Mouse (Mus musculus): ENCODE measurements around the gene Cpsf4l. TPM values are rescaled to one million over a fixed set of nuclear protein-coding genes. Genes with fewer than 3 reads are reported as not detected.

Cpsf4l gene
- polyA plus RNA-seq, 1 experiment from 2014 or later = not detected

- H3K27ac ChIP-seq (ENCODE audit: low read depth, low read length) = no peak overlapping the region
- DNase-seq (ENCODE audit: low spot score) (no peak), ATAC-seq (no peak)
- no peaks in the 10 kb centered on the region for H3K36me3 ChIP-seq (ENCODE audit: control insufficient read depth, insufficient read depth, low read length)
- no peak overlapping the region for H3K9ac ChIP-seq (ENCODE audit: low read length)
- H3K4me3 ChIP-seq (ENCODE audit: low read depth, low read length) = no peak overlapping the region
- H3K27me3 ChIP-seq (replicated peaks; ENCODE audit: control insufficient read depth, insufficient read depth, low read length) = no peaks in the 10 kb centered on the region
- H3K4me1 ChIP-seq (ENCODE audit: control insufficient read depth, insufficient read depth, low read length) = peaks cover 7% of the 10 kb centered on the region
- H3K4me2 ChIP-seq (ENCODE audit: low read length) = no peak overlapping the region
- no peaks in the 10 kb centered on the region for H3K9me3 ChIP-seq (replicated peaks; ENCODE audit: control insufficient read depth, low read length)
- WGBS = 70% methylated on average over 7 of the region's 7 CpGs
Measured at GRCm38 (mm10) chr11:113715078-113715674, 5.4 kb upstream of the Cpsf4l start.

- Histone ChIP-seq H3K4me2 (ENCODE audit: low read length) (no peak overlapping the region), H3K9ac (ENCODE audit: low read length) (no peak overlapping the region), H3K4me3 (ENCODE audit: low read depth, low read length) (no peak overlapping the region), H3K9me3 (replicated peaks; ENCODE audit: control insufficient read depth, low read length) (no peaks in the 10 kb centered on the region), H3K27ac (ENCODE audit: low read depth, low read length) (no peak overlapping the region), H3K36me3 (ENCODE audit: control insufficient read depth, insufficient read depth, low read length) (0 out of 2 replicates have a peak, but pooled peaks cover 3% of the 10 kb centered on the region), H3K27me3 (replicated peaks; ENCODE audit: control insufficient read depth, insufficient read depth, low read length) (no peaks in the 10 kb centered on the region), H3K4me1 (ENCODE audit: control insufficient read depth, insufficient read depth, low read length) (peaks cover 15% of the 10 kb centered on the region)
- DNase-seq (ENCODE audit: low spot score) (no peak), ATAC-seq (no peak)
- 62% methylated on average over 1 of the region's 1 CpGs for WGBS
Measured at GRCm38 (mm10) chr11:113711061-113711460, 1.2 kb upstream of the Cpsf4l start.

- H3K9ac ChIP-seq (ENCODE audit: low read length) = peak overlapping the region; percentile 55
- under 1% methylated on average over 10 of the region's 10 CpGs for WGBS
- peaks cover 15% of the 10 kb centered on the region for H3K4me1 ChIP-seq (ENCODE audit: control insufficient read depth, insufficient read depth, low read length)
- no peaks in the 10 kb centered on the region for H3K9me3 ChIP-seq (replicated peaks; ENCODE audit: control insufficient read depth, low read length)
- H3K4me2 ChIP-seq (ENCODE audit: low read length) = peak overlapping the region; percentile 24; the same call in 1 of the 2 replicates
- 0 out of 2 replicates have a peak, but pooled peaks cover 3% of the 10 kb centered on the region for H3K36me3 ChIP-seq (ENCODE audit: control insufficient read depth, insufficient read depth, low read length)
- H3K27me3 ChIP-seq (replicated peaks; ENCODE audit: control insufficient read depth, insufficient read depth, low read length) = no peaks in the 10 kb centered on the region
- peak; percentile 33 for ATAC-seq
- peak overlapping the region; percentile 70; the same call in 1 of the 2 replicates for H3K27ac ChIP-seq (ENCODE audit: low read depth, low read length)
- DNase-seq (ENCODE audit: low spot score) = peak; percentile 70
- H3K4me3 ChIP-seq (ENCODE audit: low read depth, low read length) = no peak overlapping the region
Measured at GRCm38 (mm10) chr11:113710257-113710777, 500 bp upstream of the Cpsf4l start.

- no peak overlapping the region for H3K4me3 ChIP-seq (ENCODE audit: low read depth, low read length)
- 14% methylated on average over 15 of the region's 15 CpGs for WGBS
- no peak overlapping the region for H3K27ac ChIP-seq (ENCODE audit: low read depth, low read length)
- H3K4me1 ChIP-seq (ENCODE audit: control insufficient read depth, insufficient read depth, low read length) = peaks cover 15% of the 10 kb centered on the region
- H3K4me2 ChIP-seq (ENCODE audit: low read length) = no peak overlapping the region
- no peaks in the 10 kb centered on the region for H3K9me3 ChIP-seq (replicated peaks; ENCODE audit: control insufficient read depth, low read length)
- H3K9ac ChIP-seq (ENCODE audit: low read length) = no peak overlapping the region
- H3K27me3 ChIP-seq (replicated peaks; ENCODE audit: control insufficient read depth, insufficient read depth, low read length) = no peaks in the 10 kb centered on the region
- 0 out of 2 replicates have a peak, but pooled peaks cover 3% of the 10 kb centered on the region for H3K36me3 ChIP-seq (ENCODE audit: control insufficient read depth, insufficient read depth, low read length)
- peak; percentile 9; the same call in 1 of the 2 replicates for ATAC-seq
- no peak for DNase-seq (ENCODE audit: low spot score)
Measured at GRCm38 (mm10) chr11:113709272-113709671, 545 bp downstream of the Cpsf4l start.

GRCm38 (mm10) chr11:113708629-113709213, 1.1 kb downstream of the Cpsf4l start:
- Histone ChIP-seq H3K27me3 (replicated peaks; ENCODE audit: control insufficient read depth, insufficient read depth, low read length) (no peaks in the 10 kb centered on the region), H3K4me2 (ENCODE audit: low read length) (no peak overlapping the region), H3K27ac (ENCODE audit: low read depth, low read length) (no peak overlapping the region), H3K4me1 (ENCODE audit: control insufficient read depth, insufficient read depth, low read length) (peaks cover 15% of the 10 kb centered on the region), H3K9me3 (replicated peaks; ENCODE audit: control insufficient read depth, low read length) (no peaks in the 10 kb centered on the region), H3K9ac (ENCODE audit: low read length) (no peak overlapping the region), H3K36me3 (ENCODE audit: control insufficient read depth, insufficient read depth, low read length) (0 out of 2 replicates have a peak, but pooled peaks cover 3% of the 10 kb centered on the region), H3K4me3 (ENCODE audit: low read depth, low read length) (no peak overlapping the region)
- ATAC-seq = no peak
- DNase-seq (ENCODE audit: low spot score) = no peak
- WGBS = 50% methylated on average over 19 of the region's 19 CpGs

- no peak for DNase-seq (ENCODE audit: low spot score)
- ATAC-seq = no peak
- H3K4me1 ChIP-seq (ENCODE audit: control insufficient read depth, insufficient read depth, low read length) = peaks cover 15% of the 10 kb centered on the region
- no peaks in the 10 kb centered on the region for H3K9me3 ChIP-seq (replicated peaks; ENCODE audit: control insufficient read depth, low read length)
- H3K4me3 ChIP-seq (ENCODE audit: low read depth, low read length) = no peak overlapping the region
- no peaks in the 10 kb centered on the region for H3K27me3 ChIP-seq (replicated peaks; ENCODE audit: control insufficient read depth, insufficient read depth, low read length)
- no peak overlapping the region for H3K9ac ChIP-seq (ENCODE audit: low read length)
- no peak overlapping the region for H3K27ac ChIP-seq (ENCODE audit: low read depth, low read length)
- H3K36me3 ChIP-seq (ENCODE audit: control insufficient read depth, insufficient read depth, low read length) = 0 out of 2 replicates have a peak, but pooled peaks cover 6% of the 10 kb centered on the region
- H3K4me2 ChIP-seq (ENCODE audit: low read length) = no peak overlapping the region
- WGBS = 90% methylated on average over 15 of the region's 15 CpGs
Measured at GRCm38 (mm10) chr11:113705966-113706652, 3.7 kb downstream of the Cpsf4l start.

GRCm38 (mm10) chr11:113703758-113704157, 6.1 kb downstream of the Cpsf4l start:
- Histone ChIP-seq H3K4me2 (ENCODE audit: low read length) (no peak overlapping the region), H3K4me3 (ENCODE audit: low read depth, low read length) (no peak overlapping the region), H3K36me3 (ENCODE audit: control insufficient read depth, insufficient read depth, low read length) (0 out of 2 replicates have a peak, but pooled peaks cover 10% of the 10 kb centered on the region), H3K27me3 (replicated peaks; ENCODE audit: control insufficient read depth, insufficient read depth, low read length) (no peaks in the 10 kb centered on the region), H3K9ac (ENCODE audit: low read length) (no peak overlapping the region), H3K27ac (ENCODE audit: low read depth, low read length) (no peak overlapping the region), H3K4me1 (ENCODE audit: control insufficient read depth, insufficient read depth, low read length) (no peaks in the 10 kb centered on the region), H3K9me3 (replicated peaks; ENCODE audit: control insufficient read depth, low read length) (no peaks in the 10 kb centered on the region)
- 33% methylated on average over 5 of the region's 5 CpGs for WGBS
- DNase-seq (ENCODE audit: low spot score) (peak; percentile 80), ATAC-seq (peak; percentile 75)

- H3K9ac ChIP-seq (ENCODE audit: low read length) = no peak overlapping the region
- peaks cover 30% of the 10 kb centered on the region for H3K36me3 ChIP-seq (ENCODE audit: control insufficient read depth, insufficient read depth, low read length)
- no peak overlapping the region for H3K4me3 ChIP-seq (ENCODE audit: low read depth, low read length)
- ATAC-seq = no peak
- no peak overlapping the region for H3K4me2 ChIP-seq (ENCODE audit: low read length)
- WGBS = 90% methylated on average over 7 of the region's 7 CpGs
- H3K9me3 ChIP-seq (replicated peaks; ENCODE audit: control insufficient read depth, low read length) = no peaks in the 10 kb centered on the region
- DNase-seq (ENCODE audit: low spot score) = no peak
- H3K4me1 ChIP-seq (ENCODE audit: control insufficient read depth, insufficient read depth, low read length) = no peaks in the 10 kb centered on the region
- H3K27me3 ChIP-seq (replicated peaks; ENCODE audit: control insufficient read depth, insufficient read depth, low read length) = no peaks in the 10 kb centered on the region
- H3K27ac ChIP-seq (ENCODE audit: low read depth, low read length) = no peak overlapping the region
Measured at GRCm38 (mm10) chr11:113699643-113700042, 10.2 kb downstream of the Cpsf4l start.

Data from forebrain, embryonic 14.5 days (tissue).